Mouse (Mus musculus) lung, embryonic 16.5 days (tissue): ENCODE results near the gene Oas2. TPM values are rescaled to one million over a fixed set of nuclear protein-coding genes. Genes with fewer than 3 reads are reported as not detected.

Source experiments
- ATAC-seq: fragments of 200-750 bp; cut with Nextera tagmentation; 2 replicates; pipeline ENCODE4 v1.8.0; 2017; ENCODE audit warnings: low read depth, mild to moderate bottlenecking, moderate library complexity
- H3K27ac ChIP-seq: fragments of 300-500 bp; sonication (generic); 2 replicates; pipeline ENCODE4 v1.5.1; 2014; ENCODE audit warnings: mild to moderate bottlenecking, control low read depth, low read length
- H3K27me3 ChIP-seq: fragments of 300-500 bp; sonication (generic); 2 replicates; pipeline ENCODE4 v1.6.1; 2014; ENCODE audit warnings: low read depth, low read length, mixed read lengths; ENCODE audit not compliant: control insufficient read depth, insufficient read depth
- H3K36me3 ChIP-seq: fragments of 300-500 bp; sonication (generic); 2 replicates; pipeline ENCODE4 v1.6.1; 2014; ENCODE audit warnings: low read length; ENCODE audit not compliant: control insufficient read depth, insufficient read depth
- H3K4me1 ChIP-seq: fragments of 300-500 bp; sonication (generic); replicated peaks from 2 replicates; pipeline ENCODE4 v1.6.1; 2014; ENCODE audit warnings: low read length, mixed read lengths; ENCODE audit not compliant: control insufficient read depth, insufficient read depth
- H3K4me2 ChIP-seq: fragments of 300-500 bp; sonication (generic); 2 replicates; pipeline ENCODE4 v1.6.1; 2014; ENCODE audit warnings: low read depth, low read length, control low read depth
- H3K4me3 ChIP-seq: fragments of 300-500 bp; sonication (generic); 2 replicates; pipeline ENCODE4 v1.5.1; 2014; ENCODE audit warnings: mild to moderate bottlenecking, low read length, control low read depth
- H3K9ac ChIP-seq: fragments of 300-500 bp; sonication (generic); 2 replicates; pipeline ENCODE4 v1.6.1; 2014; ENCODE audit warnings: low read length, control low read depth
- H3K9me3 ChIP-seq: fragments of 300-500 bp; sonication (generic); 2 replicates; pipeline ENCODE4 v1.6.1; 2016; ENCODE audit warnings: low read length; ENCODE audit not compliant: control insufficient read depth
- WGBS: fragments of 180-500 bp; shearing (Covaris S2); extraction: QIAGEN DNeasy Blood & Tissue Kit; methylation state at CpG from one replicate; pipeline ENCODE4 v1.1.7; 2014; 5-methylcytosine and 5-hydroxymethylcytosine counted together
- polyA plus RNA-seq: library from polyadenylated mRNA; unstranded; fragments of >200 nt; fragmentation: Nextera tagmentation; extraction: Ambion mirVana; gene quantifications from 2 replicates; pipeline ENCODE4 v1.2.1, GENCODE M21; 2015

Oas2 gene
- polyA plus RNA-seq, 1 experiment from 2014 or later: 0.23 TPM

DNA sequence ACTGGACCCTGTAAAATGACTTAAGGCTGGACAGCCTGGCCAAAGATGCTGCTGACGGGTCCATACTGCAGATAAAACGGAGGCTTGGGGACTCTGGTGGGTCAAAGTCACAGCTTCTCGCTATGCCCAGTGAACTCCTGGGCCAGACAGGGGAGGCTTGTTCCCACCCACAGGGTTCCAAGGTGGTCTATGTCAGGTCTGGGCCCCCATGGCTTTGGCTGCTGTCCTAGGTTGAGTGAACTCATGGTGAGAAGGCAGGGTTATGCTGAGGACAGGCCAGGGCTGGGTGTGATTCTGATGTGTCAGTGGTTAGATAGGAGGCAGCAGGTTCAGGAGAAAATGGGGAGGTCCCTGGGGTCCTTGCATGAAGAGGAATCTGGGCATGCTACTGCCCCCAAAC, 46.0 kb downstream of the Oas2 start:
- no peak for ATAC-seq
- Histone ChIP-seq H3K36me3 (no peaks in the 10 kb centered on the region), H3K4me2 (no peak overlapping the region), H3K9ac (no peak overlapping the region), H3K27ac (no peak overlapping the region), H3K27me3 (no peaks in the 10 kb centered on the region), H3K4me3 (no peak overlapping the region), H3K4me1 (peaks cover 4% of the 10 kb centered on the region; the same call in 1 of the 2 replicates), H3K9me3 (no peaks in the 10 kb centered on the region)
- 60% methylated on average over 3 of the region's 3 CpGs for WGBS

- Histone ChIP-seq H3K4me2 (no peak overlapping the region), H3K27me3 (no peaks in the 10 kb centered on the region), H3K36me3 (no peaks in the 10 kb centered on the region), H3K4me1 (peaks cover 4% of the 10 kb centered on the region; the same call in 1 of the 2 replicates), H3K27ac (no peak overlapping the region), H3K9ac (no peak overlapping the region), H3K4me3 (no peak overlapping the region), H3K9me3 (no peaks in the 10 kb centered on the region)
- 70% methylated on average over 2 of the region's 2 CpGs for WGBS
- no peak for ATAC-seq
Observed at GRCm38 (mm10) chr5:120702969-120703368, 46.7 kb downstream of the Oas2 start.

- H3K4me1 ChIP-seq: peaks cover 4% of the 10 kb centered on the region; the same call in 1 of the 2 replicates
- no peaks in the 10 kb centered on the region for H3K27me3 ChIP-seq
- WGBS: 84% methylated on average over 4 of the region's 4 CpGs
- ATAC-seq: no peak
- no peak overlapping the region for H3K4me2 ChIP-seq
- no peak overlapping the region for H3K27ac ChIP-seq
- H3K4me3 ChIP-seq: no peak overlapping the region
- H3K9me3 ChIP-seq: no peaks in the 10 kb centered on the region
- H3K36me3 ChIP-seq: no peaks in the 10 kb centered on the region
- no peak overlapping the region for H3K9ac ChIP-seq
Observed at GRCm38 (mm10) chr5:120702421-120702820, 47.2 kb downstream of the Oas2 start.

- Histone ChIP-seq H3K9ac (no peak overlapping the region), H3K4me3 (no peak overlapping the region), H3K9me3 (no peaks in the 10 kb centered on the region), H3K4me2 (no peak overlapping the region), H3K27ac (no peak overlapping the region), H3K36me3 (no peaks in the 10 kb centered on the region), H3K4me1 (no peaks in the 10 kb centered on the region), H3K27me3 (peaks cover 7% of the 10 kb centered on the region)
- ATAC-seq: no peak
- 59% methylated on average over 11 of the region's 11 CpGs for WGBS
Observed at GRCm38 (mm10) chr5:120700996-120701790, 48.5 kb downstream of the Oas2 start.

GRCm38 (mm10) chr5:120698801-120699391, 50.8 kb downstream of the Oas2 start:
- peaks cover 30% of the 10 kb centered on the region for H3K27me3 ChIP-seq
- 44% methylated on average over 16 of the region's 16 CpGs for WGBS

GRCm38 (mm10) chr5:120698181-120698580, 51.5 kb downstream of the Oas2 start:
- WGBS: 65% methylated on average over 3 of the region's 3 CpGs
- H3K4me2 ChIP-seq: no peak overlapping the region
- H3K4me1 ChIP-seq: peaks cover 2% of the 10 kb centered on the region; the same call in 1 of the 2 replicates
- H3K27ac ChIP-seq: no peak overlapping the region
- no peaks in the 10 kb centered on the region for H3K9me3 ChIP-seq
- peaks cover 34% of the 10 kb centered on the region for H3K27me3 ChIP-seq
- H3K4me3 ChIP-seq: no peak overlapping the region
- no peak overlapping the region for H3K9ac ChIP-seq
- H3K36me3 ChIP-seq: no peaks in the 10 kb centered on the region
- no peak for ATAC-seq

More at GRCm38 (mm10) chr5:120698801-120699391, 50.8 kb downstream of the Oas2 start:
- no peaks in the 10 kb centered on the region for H3K36me3 ChIP-seq
- no peak overlapping the region for H3K4me3 ChIP-seq
- no peak overlapping the region for H3K4me2 ChIP-seq
- 0 out of 2 replicates have a peak, but pooled peaks have one; percentile 34 for ATAC-seq
- H3K27ac ChIP-seq: no peak overlapping the region
- no peak overlapping the region for H3K9ac ChIP-seq
- H3K4me1 ChIP-seq: peaks cover 2% of the 10 kb centered on the region; the same call in 1 of the 2 replicates
- no peaks in the 10 kb centered on the region for H3K9me3 ChIP-seq

- WGBS: 56% methylated on average over 4 of the region's 4 CpGs
- ATAC-seq: no peak
- Histone ChIP-seq H3K9ac (no peak overlapping the region), H3K36me3 (no peaks in the 10 kb centered on the region), H3K9me3 (no peaks in the 10 kb centered on the region), H3K27ac (no peak overlapping the region), H3K4me1 (peaks cover 2% of the 10 kb centered on the region; the same call in 1 of the 2 replicates), H3K27me3 (peaks cover 41% of the 10 kb centered on the region), H3K4me3 (no peak overlapping the region), H3K4me2 (no peak overlapping the region)
Observed at GRCm38 (mm10) chr5:120696865-120697264, 52.8 kb downstream of the Oas2 start.

GRCm38 (mm10) chr5:120696057-120696743, 53.5 kb downstream of the Oas2 start:
- Histone ChIP-seq H3K27me3 (peaks cover 41% of the 10 kb centered on the region), H3K9ac (no peak overlapping the region), H3K4me3 (no peak overlapping the region), H3K4me1 (peaks cover 2% of the 10 kb centered on the region; the same call in 1 of the 2 replicates), H3K36me3 (no peaks in the 10 kb centered on the region), H3K4me2 (no peak overlapping the region), H3K9me3 (no peaks in the 10 kb centered on the region), H3K27ac (no peak overlapping the region)
- ATAC-seq: no peak
- WGBS: 66% methylated on average over 16 of the region's 16 CpGs

- ATAC-seq: no peak
- H3K27me3 ChIP-seq: peaks cover 43% of the 10 kb centered on the region
- peaks cover 2% of the 10 kb centered on the region; the same call in 1 of the 2 replicates for H3K4me1 ChIP-seq
- no peaks in the 10 kb centered on the region for H3K36me3 ChIP-seq
- no peak overlapping the region for H3K9ac ChIP-seq
- H3K4me2 ChIP-seq: no peak overlapping the region; the same call in 1 of the 2 replicates
- no peak overlapping the region for H3K27ac ChIP-seq
- 4% methylated on average over 39 of the region's 41 CpGs for WGBS
- H3K9me3 ChIP-seq: no peaks in the 10 kb centered on the region
- H3K4me3 ChIP-seq: peak overlapping the region; percentile 20
Observed at GRCm38 (mm10) chr5:120694695-120695074, 55.0 kb downstream of the Oas2 start.
